In the genomic region with DNA sequence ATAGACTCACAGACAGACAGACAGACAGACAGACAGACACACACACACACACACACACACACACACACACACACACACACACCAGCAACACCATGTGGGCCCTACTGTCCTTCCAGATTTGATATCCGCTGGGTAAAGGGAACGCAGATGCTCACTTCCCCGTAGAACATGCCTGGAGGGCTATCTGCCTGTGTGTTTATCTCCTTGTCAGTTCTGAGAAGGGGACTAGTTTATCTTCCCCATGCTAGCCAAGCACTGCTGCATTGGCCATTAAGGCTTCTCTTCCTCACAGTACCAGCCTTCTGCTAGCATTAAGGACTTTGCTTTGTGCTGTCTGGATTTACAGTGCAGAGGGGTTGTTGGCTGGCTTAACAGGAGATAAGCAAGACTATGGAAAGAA, we compare ENCODE assay signal across 20 mouse cellular contexts. TPM values are rescaled to one million over a fixed set of nuclear protein-coding genes. Genes with fewer than 3 reads are reported as not detected.
DNase-seq lines count a peak whose midpoint lies in the region; ATAC-seq and TF ChIP-seq lines count a peak whose summit lies in the region.
"Had no signal": no experiment of that assay in that cellular context is flagged by ENCODE, and none has a peak within 500 bp of the region (broad histone marks: within the 10 kb centered on the region; RNA-seq: fewer than 3 reads in every experiment).

No protein-coding gene starts in this region.

- 39% methylated on average over 3 of the region's 3 CpGs for WGBS in heart, embryonic 14.5 days
- 54% methylated on average over 3 of the region's 3 CpGs for WGBS in hindbrain, embryonic 12.5 days
- 33% methylated on average over 3 of the region's 3 CpGs for WGBS in neural tube, embryonic 13.5 days

- H3K36me3 ChIP-seq in heart, embryonic 14.5 days (ENCODE audit: control insufficient read depth, insufficient read depth, low read length) = peaks cover 12% of the 10 kb centered on the region
- peaks cover 8% of the 10 kb centered on the region; the same call in 1 of the 2 replicates for H3K36me3 ChIP-seq in hindbrain, embryonic 12.5 days
- H3K36me3 ChIP-seq in neural tube, embryonic 13.5 days = no peaks in the 10 kb centered on the region

- H3K9me3 ChIP-seq in heart, embryonic 14.5 days (ENCODE audit: control insufficient read depth, low read length) = no peaks in the 10 kb centered on the region
- no peaks in the 10 kb centered on the region for H3K9me3 ChIP-seq in hindbrain, embryonic 12.5 days (replicated peaks)
- no peaks in the 10 kb centered on the region for H3K9me3 ChIP-seq in neural tube, embryonic 13.5 days
- H3K9me3 ChIP-seq: G1E; limb, embryonic 10.5 days had no signal

- no peak overlapping the region for H3K4me3 ChIP-seq in heart, embryonic 14.5 days (ENCODE audit: control insufficient read depth in 1 of 2, insufficient read depth in 1 of 2, low read depth in 1 of 2, low read length in 2 of 2)
- no peak overlapping the region for H3K4me3 ChIP-seq in hindbrain, embryonic 12.5 days
- H3K4me3 ChIP-seq in neural tube, embryonic 13.5 days = no peak overlapping the region
- H3K4me3 ChIP-seq in gastrocnemius, adult 2 months = no peak overlapping the region
- H3K4me3 ChIP-seq: erythroblast, embryonic 14.5 days; heart, adult 2 months; layer of hippocampus, adult 2 months; limb, embryonic 10.5 days; myocyte had no signal

- no peak overlapping the region for H3K9ac ChIP-seq in heart, embryonic 14.5 days (ENCODE audit: low read length)
- no peak overlapping the region for H3K9ac ChIP-seq in hindbrain, embryonic 12.5 days
- H3K9ac ChIP-seq in neural tube, embryonic 13.5 days = no peak overlapping the region

- intact Hi-C loops in gastrocnemius, adult 2 months (cut with DNase I) = no loop called here

- no peak for DNase-seq in heart, postnatal 4 days
- peak; percentile 44 for DNase-seq in MEL-GATA-1-ER (ENCODE audit: extremely low read depth, low read depth)
- DNase-seq in gastrocnemius, adult 2 months = no peak
- DNase-seq in spleen, postnatal 4 days (ENCODE audit: low spot score in 2 of 2) = no peak
- DNase-seq: adrenal gland, postnatal 10 days; heart, adult 2 months; lung, adult 18-20 months; lung, postnatal 4 days; thymus, adult 2 months had no signal

- peaks cover 15 to 28% of the 10 kb centered on the region in 2 experiments for H3K4me1 ChIP-seq in heart, embryonic 14.5 days (ENCODE audit: control insufficient read depth in 2 of 2, insufficient read depth in 2 of 2, low read length in 2 of 2)
- peaks cover 31% of the 10 kb centered on the region for H3K4me1 ChIP-seq in hindbrain, embryonic 12.5 days
- peaks cover 35% of the 10 kb centered on the region for H3K4me1 ChIP-seq in neural tube, embryonic 13.5 days (replicated peaks)

- peak overlapping the region; percentile 46 to 59; a peak in 3 of 4 replicates for H3K27ac ChIP-seq in heart, embryonic 14.5 days (replicated peaks in 1 of 2; ENCODE audit: control insufficient read depth in 1 of 2, insufficient read depth in 1 of 2, low read depth in 2 of 2, low read length in 2 of 2)
- H3K27ac ChIP-seq in hindbrain, embryonic 12.5 days = peak overlapping the region; percentile 30; the same call in 1 of the 2 replicates
- H3K27ac ChIP-seq in neural tube, embryonic 13.5 days (replicated peaks) = peak overlapping the region; percentile 49; the same call in 1 of the 2 replicates
- no peak overlapping the region for H3K27ac ChIP-seq in gastrocnemius, adult 2 months
- H3K27ac ChIP-seq: heart, adult 2 months; layer of hippocampus, adult 2 months; limb, embryonic 10.5 days had no signal

- no peak overlapping the region for H3K4me2 ChIP-seq in heart, embryonic 14.5 days (ENCODE audit: low read length)
- H3K4me2 ChIP-seq in hindbrain, embryonic 12.5 days (replicated peaks) = no peak overlapping the region
- no peak overlapping the region for H3K4me2 ChIP-seq in neural tube, embryonic 13.5 days
- H3K4me2 ChIP-seq: midbrain, embryonic 11.5 days had no signal

- no peak for TF ChIP-seq CTCF in gastrocnemius, adult 2 months (IDR thresholded peaks at IDR 0.05)

- no peaks in the 10 kb centered on the region for H3K27me3 ChIP-seq in heart, embryonic 14.5 days (ENCODE audit: control insufficient read depth, insufficient read depth, low read length)
- no peaks in the 10 kb centered on the region for H3K27me3 ChIP-seq in hindbrain, embryonic 12.5 days
- H3K27me3 ChIP-seq in neural tube, embryonic 13.5 days = no peaks in the 10 kb centered on the region

- ATAC-seq in heart, embryonic 14.5 days (ENCODE audit: insufficient number of reproducible peaks, insufficient read depth, low FRiP score, low read depth) = no peak
- peak; percentile 46; the same call in 1 of the 2 replicates for ATAC-seq in hindbrain, embryonic 12.5 days (ENCODE audit: low FRiP score)
- ATAC-seq in neural tube, embryonic 13.5 days (ENCODE audit: low read depth) = no peak
- ATAC-seq: forebrain, embryonic 16.5 days; inflammation-experienced regulatory T-cells, adult 6 months had no signal

RNA-seq across cellular contexts. Expression of a gene that starts 11.8 kb away (rescaled TPM):
- polyA plus RNA-seq in heart, embryonic 14.5 days (2014; fragmentation: Nextera tagmentation; extraction: Ambion mirVana) = 19.3 and 20.8 TPM in 2 replicates
- total RNA-seq in heart, postnatal 4 days (2021) = 10 to 100 TPM; 44.6 to 49.1 TPM
- 17.4 and 18.3 TPM in 2 replicates for polyA plus RNA-seq in hindbrain, embryonic 12.5 days (2016; fragmentation: Nextera tagmentation; extraction: Ambion mirVana)
- polyA plus RNA-seq in neural tube, embryonic 13.5 days (2015; fragmentation: Nextera tagmentation; extraction: Ambion mirVana) = 10.7 and 11.3 TPM in 2 replicates
- 10 to 100 TPM; 28.9 to 30.4 TPM for total RNA-seq in gastrocnemius, adult 2 months (2021)

RNA-seq across cellular contexts. Expression of a gene that starts 38.6 kb away (rescaled TPM):
- 43.0 and 44.3 TPM in 2 replicates for polyA plus RNA-seq in heart, embryonic 14.5 days (2014; fragmentation: Nextera tagmentation; extraction: Ambion mirVana)
- total RNA-seq in heart, postnatal 4 days (2021) = 10 to 100 TPM; 55.2 to 57.5 TPM
- polyA plus RNA-seq in hindbrain, embryonic 12.5 days (2016; fragmentation: Nextera tagmentation; extraction: Ambion mirVana) = 160 and 177 TPM in 2 replicates
- polyA plus RNA-seq in neural tube, embryonic 13.5 days (2015; fragmentation: Nextera tagmentation; extraction: Ambion mirVana) = 152 and 176 TPM in 2 replicates
- total RNA-seq in gastrocnemius, adult 2 months (2021) = 10 to 100 TPM; 27.5 to 32.9 TPM
